Mouse (Mus musculus) embryonic facial prominence, embryonic 15.5 days (tissue): ENCODE data around the gene Tcf19. TPM values are rescaled to one million over a fixed set of nuclear protein-coding genes. Genes with fewer than 3 reads are reported as not detected.
"Not testable (repeated sequence)": the region's sequence is repeated elsewhere in the genome, so short reads cannot be mapped to it uniquely, and the experiment has no call there.

ENCODE experiments used
- ATAC-seq: fragments of 200-750 bp; cut with Nextera tagmentation; 2 replicates; pipeline ENCODE4 v1.8.0; 2017; ENCODE audit warnings: low read depth, moderate TSS enrichment; ENCODE audit not compliant: insufficient number of reproducible peaks, low FRiP score, low TSS enrichment
- H3K27ac ChIP-seq: fragments of 300-500 bp; sonication (generic); replicated peaks from 2 replicates; pipeline ENCODE4 v1.5.1; 2015; ENCODE audit warnings: mild to moderate bottlenecking, inconsistent platforms
- H3K27me3 ChIP-seq: fragments of 300-500 bp; sonication (generic); 2 replicates; pipeline ENCODE4 v1.6.1; 2015; ENCODE audit warnings: inconsistent platforms
- H3K36me3 ChIP-seq: fragments of 300-500 bp; sonication (generic); 2 replicates; pipeline ENCODE4 v1.6.1; 2015; ENCODE audit warnings: mild to moderate bottlenecking, inconsistent platforms
- H3K4me1 ChIP-seq: fragments of 300-500 bp; sonication (generic); 2 replicates; pipeline ENCODE4 v1.6.1; 2015; ENCODE audit warnings: inconsistent platforms
- H3K4me2 ChIP-seq: fragments of 300-500 bp; sonication (generic); replicated peaks from 2 replicates; pipeline ENCODE4 v1.6.1; 2015; ENCODE audit warnings: mild to moderate bottlenecking, inconsistent platforms
- H3K4me3 ChIP-seq: fragments of 300-500 bp; sonication (generic); replicated peaks from 2 replicates; pipeline ENCODE4 v1.5.1; 2015; ENCODE audit warnings: mild to moderate bottlenecking, inconsistent platforms
- H3K9ac ChIP-seq: fragments of 300-500 bp; sonication (generic); 2 replicates; pipeline ENCODE4 v1.6.1; 2015; ENCODE audit warnings: inconsistent platforms
- H3K9me3 ChIP-seq: fragments of 300-500 bp; sonication (generic); replicated peaks from 2 replicates; pipeline ENCODE4 v1.6.1; 2016; ENCODE audit warnings: inconsistent platforms
- WGBS: fragments of 180-500 bp; shearing (Covaris S2); methylation state at CpG from one replicate; pipeline ENCODE4 v1.1.7; 2015; 5-methylcytosine and 5-hydroxymethylcytosine counted together
- polyA plus RNA-seq: library from polyadenylated mRNA; unstranded; fragments of >200 nt; fragmentation: Nextera tagmentation; extraction: Ambion mirVana; gene quantifications from 2 replicates; pipeline ENCODE4 v1.2.1, GENCODE M21; 2015

The Tcf19 gene
- polyA plus RNA-seq, 1 experiment from 2014 or later, result 86.2 TPM

- ATAC-seq, result no peak
- Histone ChIP-seq H3K27ac (no peak overlapping the region), H3K4me3 (no peak overlapping the region), H3K9ac (no peak overlapping the region), H3K36me3 (no peaks in the 10 kb centered on the region), H3K4me2 (no peak overlapping the region), H3K9me3 (no peaks in the 10 kb centered on the region), H3K27me3 (no peaks in the 10 kb centered on the region), H3K4me1 (0 out of 2 replicates have a peak, but pooled peaks cover 2% of the 10 kb centered on the region)
- WGBS, result 33% methylated on average over 4 of the region's 4 CpGs
These were observed 30.9 kb downstream of the Tcf19 start for GRCm38 (mm10) chr17:35485702-35486101.

- H3K27me3 ChIP-seq, result no peaks in the 10 kb centered on the region
- no peak overlapping the region for H3K4me3 ChIP-seq
- ATAC-seq, result no peak
- no peaks in the 10 kb centered on the region for H3K36me3 ChIP-seq
- H3K4me2 ChIP-seq, result no peak overlapping the region
- H3K4me1 ChIP-seq, result 0 out of 2 replicates have a peak, but pooled peaks cover 2% of the 10 kb centered on the region
- H3K9me3 ChIP-seq, result no peaks in the 10 kb centered on the region
- under 1% methylated on average over 9 of the region's 9 CpGs for WGBS
- H3K27ac ChIP-seq, result no peak overlapping the region
- H3K9ac ChIP-seq, result no peak overlapping the region
These were observed 32.6 kb downstream of the Tcf19 start for GRCm38 (mm10) chr17:35484066-35484465.

GRCm38 (mm10) chr17:35469842-35470751 is 46.5 kb downstream of the Tcf19 start, which contains the start of gene H2-Q10:
Gene H2-Q10, plus strand, starts transcription at chr17:35470089.
- Histone ChIP-seq H3K27me3 (peaks cover 24% of the 10 kb centered on the region), H3K9me3 (no peaks in the 10 kb centered on the region), H3K27ac (no peak within 1 kb of the TSS), H3K4me2 (peak within 1 kb of the TSS; percentile 88), H3K36me3 (no peaks in the 10 kb centered on the region), H3K4me1 (peaks cover 13% of the 10 kb centered on the region), H3K9ac (peak within 1 kb of the TSS; percentile 12; the same call in 1 of the 2 replicates), H3K4me3 (peak within 1 kb of the TSS; percentile 46)
- ATAC-seq, result no peak
- WGBS, result under 1% methylated on average over 80 of the region's 80 CpGs

GRCm38 (mm10) chr17:35468936-35469335 is 47.7 kb downstream of the Tcf19 start:
- not testable (repeated sequence) for H3K4me3 ChIP-seq, H3K27ac ChIP-seq, H3K4me2 ChIP-seq, H3K9ac ChIP-seq, H3K9me3 ChIP-seq, ATAC-seq, H3K36me3 ChIP-seq
- peaks cover 24% of the 10 kb centered on the region for H3K27me3 ChIP-seq
- 59% methylated on average over 3 of the region's 3 CpGs for WGBS
- H3K4me1 ChIP-seq, result peaks cover 13% of the 10 kb centered on the region

- Histone ChIP-seq H3K4me1 (peaks cover 11% of the 10 kb centered on the region), H3K27me3 (peaks cover 22% of the 10 kb centered on the region)
- not testable (repeated sequence) for H3K27ac ChIP-seq, H3K4me2 ChIP-seq, ATAC-seq, H3K9me3 ChIP-seq, H3K9ac ChIP-seq, H3K4me3 ChIP-seq, H3K36me3 ChIP-seq
- WGBS, result 7% methylated on average over 8 of the region's 8 CpGs
These were observed 51.0 kb downstream of the Tcf19 start for GRCm38 (mm10) chr17:35465651-35466050.

Other genes with a start within 250 kb of the Tcf19 start
- gene H2-Q1, start 196.4 kb downstream of the Tcf19 start, polyA plus RNA-seq, result not detected in 2 replicates
- 0.47 TPM in 1 of 2 replicates, not detected in the other for gene H2-Q2, start 174.6 kb downstream of the Tcf19 start, polyA plus RNA-seq
- gene H2-Q4, start 137.2 kb downstream of the Tcf19 start, polyA plus RNA-seq, result 2.4 and 2.7 TPM in 2 replicates
- 0.14 and 0.28 TPM in 2 replicates for gene H2-Q6, start 92.0 kb downstream of the Tcf19 start, polyA plus RNA-seq
- 2.0 and 2.2 TPM in 2 replicates for gene H2-Q7, start 77.7 kb downstream of the Tcf19 start, polyA plus RNA-seq
- gene H2-Q10, start 46.7 kb downstream of the Tcf19 start, polyA plus RNA-seq, result 0.73 and 0.93 TPM in 2 replicates
- not detected in 2 replicates for gene Pou5f1, start 10.8 kb downstream of the Tcf19 start, polyA plus RNA-seq
- gene Cchcr1, start 276 bp upstream of the Tcf19 start, polyA plus RNA-seq, result 18.3 and 20.7 TPM in 2 replicates
- gene Psors1c2, start 16.4 kb upstream of the Tcf19 start, polyA plus RNA-seq, result 20.4 and 22.7 TPM in 2 replicates
- 12.1 and 12.5 TPM in 2 replicates for gene Cdsn, start 35.3 kb upstream of the Tcf19 start, polyA plus RNA-seq
- gene 2300002M23Rik, start 50.6 kb upstream of the Tcf19 start, polyA plus RNA-seq, result 21.5 and 39.7 TPM in 2 replicates
- gene Sfta2, start 84.7 kb upstream of the Tcf19 start, polyA plus RNA-seq, result 0.25 and 0.81 TPM in 2 replicates
- 0.17 TPM in 1 of 2 replicates, not detected in the other for gene Gm9573, start 109.8 kb upstream of the Tcf19 start, polyA plus RNA-seq
- 0.36 TPM in 1 of 2 replicates, not detected in the other for gene Mucl3, start 126.9 kb upstream of the Tcf19 start, polyA plus RNA-seq
- gene Vars2, start 150.8 kb upstream of the Tcf19 start, polyA plus RNA-seq, result 16.6 and 19.0 TPM in 2 replicates
- 35.4 and 39.5 TPM in 2 replicates for gene Gtf2h4, start 156.9 kb upstream of the Tcf19 start, polyA plus RNA-seq
- 95.1 and 100 TPM in 2 replicates for gene Ddr1, start 187.8 kb upstream of the Tcf19 start, polyA plus RNA-seq